Mouse (Mus musculus) CH12.LX (cell line): ENCODE data around the gene Gm43720. TPM values are rescaled to one million over a fixed set of nuclear protein-coding genes. Genes with fewer than 3 reads are reported as not detected.

ENCODE experiments used
- DNase-seq: peaks from one replicate; pipeline ENCODE4 v3.0.0-alpha.2; 2013; ENCODE audit errors: extremely low read depth
- H3K27ac ChIP-seq: 2 replicates; pipeline ENCODE4 v1.5.1; 2012; ENCODE audit warnings: low read depth, mild to moderate bottlenecking, control low read depth, moderate library complexity; ENCODE audit not compliant: insufficient read depth
- H3K27me3 ChIP-seq: replicated peaks from 2 replicates; pipeline ENCODE3; 2012; ENCODE audit warnings: inconsistent platforms
- H3K36me3 ChIP-seq, 2 experiments: replicated peaks in 1 of 2; 2 replicates each; pipeline versions ENCODE3 to v1.6.1; 2012; ENCODE audit warnings: inconsistent platforms in 1 of 2, low read length in 1 of 2, mild to moderate bottlenecking in 1 of 2, mixed read lengths in 1 of 2, moderate library complexity in 1 of 2; ENCODE audit not compliant: control insufficient read depth in 1 of 2, insufficient read depth in 1 of 2
- H3K4me1 ChIP-seq, 2 experiments: 2 replicates each; pipeline ENCODE4 v1.6.1; 2012; ENCODE audit warnings: inconsistent platforms in 1 of 2, moderate library complexity in 1 of 2; ENCODE audit not compliant: insufficient read depth in 2 of 2, control insufficient read depth in 1 of 2
- H3K4me2 ChIP-seq: 2 replicates; pipeline ENCODE4 v1.6.1; 2012; ENCODE audit warnings: low read depth, mild to moderate bottlenecking, control low read depth; ENCODE audit not compliant: poor library complexity, insufficient read depth, severe bottlenecking
- H3K4me3 ChIP-seq, 3 experiments: fragments of 150-350 bp in 1 of 3; sonication (generic) in 1 of 3; replicated peaks in 1 of 3; 2 replicates each; pipeline versions ENCODE3 to v1.5.1; 2011 to 2012; ENCODE audit warnings: low read depth in 2 of 3, low read length in 2 of 3, mild to moderate bottlenecking in 2 of 3, moderate library complexity in 2 of 3, control low read depth in 1 of 3, improper control_type of control experiment in 1 of 3, inconsistent platforms in 1 of 3, mixed read lengths in 1 of 3; ENCODE audit not compliant: poor library complexity in 1 of 3
- H3K79me2 ChIP-seq: replicated peaks from 2 replicates; pipeline ENCODE4 v1.6.1; 2012; ENCODE audit warnings: mild to moderate bottlenecking, moderate library complexity; ENCODE audit not compliant: control insufficient read depth, poor library complexity, insufficient read depth, severe bottlenecking; ENCODE audit errors: extremely low read depth
- H3K9ac ChIP-seq: 2 replicates; pipeline ENCODE4 v1.6.1; 2012; ENCODE audit warnings: low read depth, mild to moderate bottlenecking, control low read depth, moderate library complexity; ENCODE audit not compliant: insufficient read depth
- H3K9me3 ChIP-seq: replicated peaks from 2 replicates; pipeline ENCODE3; 2012; ENCODE audit warnings: low read length, inconsistent platforms, mixed read lengths
- BHLHE40 ChIP-seq: IDR thresholded peaks from 2 replicates; pipeline ENCODE4 v1.6.1; 2011; ENCODE audit warnings: mild to moderate bottlenecking, low read depth, low read length, improper control_type of control experiment
- CHD1 ChIP-seq: IDR thresholded peaks from 2 replicates; pipeline ENCODE4 v1.6.1; 2012; ENCODE audit warnings: low read depth, low read length, improper control_type of control experiment, inconsistent platforms
- CTCF ChIP-seq, 2 experiments: IDR thresholded peaks in 1 of 2; conservative IDR thresholded peaks in 1 of 2; 2 replicates each; pipeline ENCODE4 v1.5.1; 2011 to 2012; ENCODE audit warnings: low read depth in 2 of 2, low read length in 2 of 2, improper control_type of control experiment in 1 of 2, inconsistent platforms in 1 of 2, mild to moderate bottlenecking in 1 of 2, moderate library complexity in 1 of 2
- E2F4 ChIP-seq: IDR thresholded peaks from 2 replicates; pipeline ENCODE4 v1.6.1; 2011; ENCODE audit warnings: low read depth, low read length, improper control_type of control experiment; ENCODE audit not compliant: insufficient replicate concordance
- ETS1 ChIP-seq: conservative IDR thresholded peaks from 2 replicates; pipeline ENCODE4 v1.6.1; 2012; ENCODE audit warnings: low read depth, mild to moderate bottlenecking, inconsistent platforms, low read length, improper control_type of control experiment, moderate library complexity
- GABPA ChIP-seq: IDR thresholded peaks from 2 replicates; pipeline ENCODE4 v1.6.1; 2012; ENCODE audit warnings: low read depth, low read length, improper control_type of control experiment, inconsistent platforms; ENCODE audit not compliant: insufficient replicate concordance
- HCFC1 ChIP-seq: IDR thresholded peaks from 2 replicates; pipeline ENCODE4 v1.6.1; 2012; ENCODE audit warnings: low read depth, mild to moderate bottlenecking, inconsistent platforms, low read length, improper control_type of control experiment
- JUND ChIP-seq: conservative IDR thresholded peaks from 2 replicates; pipeline ENCODE4 v1.6.1; 2011; ENCODE audit warnings: low read depth, low read length, improper control_type of control experiment
- KAT2A ChIP-seq: IDR thresholded peaks from 2 replicates; pipeline ENCODE4 v1.6.1; 2012; ENCODE audit warnings: low read length, improper control_type of control experiment, inconsistent platforms; ENCODE audit not compliant: insufficient replicate concordance
- MAX ChIP-seq: IDR thresholded peaks from 2 replicates; pipeline ENCODE4 v1.6.1; 2011; ENCODE audit warnings: low read length, improper control_type of control experiment
- MAZ ChIP-seq: IDR thresholded peaks from 2 replicates; pipeline ENCODE4 v1.6.1; 2012; ENCODE audit warnings: low read depth, mild to moderate bottlenecking, inconsistent platforms, low read length, improper control_type of control experiment, moderate library complexity
- MEF2A ChIP-seq: IDR thresholded peaks from 2 replicates; pipeline ENCODE4 v1.6.1; 2014; ENCODE audit warnings: low read depth, mild to moderate bottlenecking, inconsistent platforms, low read length, improper control_type of control experiment, borderline replicate concordance
- MXI1 ChIP-seq: IDR thresholded peaks from 2 replicates; pipeline ENCODE4 v1.6.1; 2011; ENCODE audit warnings: mild to moderate bottlenecking, low read depth, low read length, improper control_type of control experiment
- MYC ChIP-seq: IDR thresholded peaks from 2 replicates; pipeline ENCODE4 v1.6.1; 2011; ENCODE audit warnings: low read depth, mild to moderate bottlenecking, improper control_type of control experiment, low read length
- NELFE ChIP-seq: IDR thresholded peaks from 2 replicates; pipeline ENCODE4 v1.6.1; 2011; ENCODE audit warnings: low read depth, low read length, improper control_type of control experiment
- NRF1 ChIP-seq: IDR thresholded peaks from 2 replicates; pipeline ENCODE4 v1.6.1; 2014; ENCODE audit warnings: low read depth, mild to moderate bottlenecking, inconsistent platforms, low read length, improper control_type of control experiment, moderate library complexity
- PAX5 ChIP-seq: IDR thresholded peaks from 2 replicates; pipeline ENCODE4 v1.6.1; 2012; ENCODE audit warnings: low read length, inconsistent platforms, mixed read lengths
- POLR2AphosphoS2 ChIP-seq: IDR thresholded peaks from 2 replicates; pipeline ENCODE4 v1.6.1; 2011; ENCODE audit warnings: low read depth, low read length, improper control_type of control experiment
- RAD21 ChIP-seq: IDR thresholded peaks from 2 replicates; pipeline ENCODE4 v1.6.1; 2011; ENCODE audit warnings: low read depth, mild to moderate bottlenecking, low read length, improper control_type of control experiment, moderate library complexity
- SIN3A ChIP-seq: IDR thresholded peaks from 2 replicates; pipeline ENCODE4 v1.6.1; 2012; ENCODE audit warnings: low read length, improper control_type of control experiment, inconsistent platforms
- TCF12 ChIP-seq: IDR thresholded peaks from 2 replicates; pipeline ENCODE4 v1.6.1; 2014; ENCODE audit warnings: low read depth, mild to moderate bottlenecking, inconsistent platforms, low read length, improper control_type of control experiment
- UBTF ChIP-seq: IDR thresholded peaks from 2 replicates; pipeline ENCODE4 v1.6.1; 2012; ENCODE audit warnings: low read depth, mild to moderate bottlenecking, inconsistent platforms, low read length, improper control_type of control experiment, moderate library complexity
- USF1 ChIP-seq: IDR thresholded peaks from 2 replicates; pipeline ENCODE4 v1.6.1; 2014; ENCODE audit warnings: low read depth, mild to moderate bottlenecking, inconsistent platforms, low read length, improper control_type of control experiment
- ZC3H11A ChIP-seq: IDR thresholded peaks from 2 replicates; pipeline ENCODE4 v1.6.1; 2012; ENCODE audit warnings: low read depth, mild to moderate bottlenecking, inconsistent platforms, low read length, improper control_type of control experiment
- ZMIZ1 ChIP-seq: IDR thresholded peaks from 2 replicates; pipeline ENCODE4 v1.6.1; 2012; ENCODE audit warnings: low read depth, mild to moderate bottlenecking, inconsistent platforms, low read length, improper control_type of control experiment
- ZNF384 ChIP-seq: IDR thresholded peaks from 2 replicates; pipeline ENCODE4 v1.6.1; 2012; ENCODE audit warnings: low read depth, low read length, improper control_type of control experiment, inconsistent platforms
- dilution Hi-C: fragments of 300-500 bp; cut with MboI; formaldehyde crosslinking; loops from 2 replicates; pipeline ENCODE4 v1.14.3; 2020; ENCODE audit warnings: low sequenced_read_pairs; ENCODE audit not compliant: extremely low pct_unique_long_range_greater_than_20kb, extremely low pct_ligation_motif_present
- in situ Hi-C: fragments of 300-500 bp; cut with MboI; formaldehyde crosslinking; loops from 3 replicates; pipeline ENCODE4 v1.14.3; 2019; ENCODE audit warnings: low sequenced_read_pairs, low pct_ligation_motif_present, low pct_unique_long_range_greater_than_20kb, mixed read lengths
- polyA plus RNA-seq: library from polyadenylated mRNA; unstranded; fragments of >175 nt; gene quantifications from 2 replicates; pipeline ENCODE4 v1.2.1, GENCODE M21; 2012; ENCODE audit warnings: low read depth; ENCODE audit not compliant: insufficient read length
- total RNA-seq, 2 experiments: library from RNA; depleted of rRNA; stranded (reverse); fragments of 300-350 nt in 1 of 2; fragments of >200 nt in 1 of 2; gene quantifications; 2 replicates each; pipeline ENCODE4 v1.2.3; 2012 to 2014

The Gm43720 gene
- not detected in 2 replicates for total RNA-seq (2012; rRNA removed)
- total RNA-seq (2014; rRNA removed): not detected in 2 replicates
- not detected in 2 replicates for polyA plus RNA-seq

- Histone ChIP-seq H3K79me2 (no peaks in the 10 kb centered on the region), H3K4me3 (no peak within 1 kb of the TSS), H3K27me3 (peaks cover 8% of the 10 kb centered on the region), H3K27ac (no peak within 1 kb of the TSS), H3K4me2 (no peak within 1 kb of the TSS), H3K9ac (no peak within 1 kb of the TSS), H3K9me3 (peaks cover 6% of the 10 kb centered on the region), H3K4me1 (peaks cover 0 to 10% of the 10 kb centered on the region in 2 experiments; a peak in 2 of 4 replicates), H3K36me3 (no peaks in the 10 kb centered on the region)
- no peak for TF ChIP-seq CTCF (conservative IDR thresholded peaks at IDR 0.05 in 1 of 2, IDR thresholded peaks at IDR 0.05 in 1 of 2; ENCODE audit: low read depth in 2 of 2, low read length in 2 of 2)
- TF ChIP-seq ETS1: no peak
- TF ChIP-seq NELFE: no peak
- TF ChIP-seq CHD1: no peak
- TF ChIP-seq USF1: no peak
- no peak for TF ChIP-seq UBTF
- no peak for TF ChIP-seq E2F4
- TF ChIP-seq MXI1: no peak
- no peak for TF ChIP-seq KAT2A
- no peak for TF ChIP-seq MAZ
- no peak for TF ChIP-seq PAX5
- no peak for TF ChIP-seq RAD21
- TF ChIP-seq ZMIZ1: no peak
- TF ChIP-seq ZC3H11A: no peak
- no peak for TF ChIP-seq GABPA
- TF ChIP-seq MAX: no peak
- no peak for TF ChIP-seq POLR2AphosphoS2
- TF ChIP-seq BHLHE40: no peak
- no peak for TF ChIP-seq MYC
- in situ Hi-C loops (no loop called here), dilution Hi-C loops (no loop called here)
- no peak for DNase-seq
Measured at GRCm38 (mm10) chr5:138279585-138280424, at the start of gene Gm43720, which contains the start of the genes Gpc2 and Stag3. Gene Gm43720, minus strand, starts transcription at chr5:138279958. Gene Gpc2, minus strand, starts transcription at chr5:138280005. Gene Stag3, plus strand, starts transcription at chr5:138280240.

- H3K27me3 ChIP-seq: peaks cover 6% of the 10 kb centered on the region
- no peaks in the 10 kb centered on the region for H3K79me2 ChIP-seq
- no peak overlapping the region for H3K27ac ChIP-seq
- no peak overlapping the region for H3K4me2 ChIP-seq
- H3K9me3 ChIP-seq: no peaks in the 10 kb centered on the region
- dilution Hi-C loops: no loop called here
- no peak overlapping the region for H3K4me3 ChIP-seq
- H3K9ac ChIP-seq: no peak overlapping the region
- TF ChIP-seq MAZ (no peak), SIN3A (no peak), USF1 (no peak), HCFC1 (no peak), NRF1 (no peak), NELFE (no peak), PAX5 (no peak), UBTF (no peak), MXI1 (no peak), ZNF384 (no peak), MEF2A (no peak), JUND (no peak), TCF12 (no peak), CHD1 (no peak)
- no peaks in the 10 kb centered on the region for H3K4me1 ChIP-seq
- H3K36me3 ChIP-seq: no peaks in the 10 kb centered on the region
- no peak for DNase-seq
- in situ Hi-C loops: no loop called here
Measured at GRCm38 (mm10) chr5:138312795-138313194, 33.0 kb upstream of the Gm43720 start.
